Mouse (Mus musculus): ENCODE results near the gene Prr22. TPM values are rescaled to one million over a fixed set of nuclear protein-coding genes. Genes with fewer than 3 reads are reported as not detected.
A peak's percentile ranks its signal among the peaks of the same experiment; 100 is the strongest.

Prr22 gene
- polyA plus RNA-seq, 1 experiment from 2014 or later, result 1.5 TPM

DNA sequence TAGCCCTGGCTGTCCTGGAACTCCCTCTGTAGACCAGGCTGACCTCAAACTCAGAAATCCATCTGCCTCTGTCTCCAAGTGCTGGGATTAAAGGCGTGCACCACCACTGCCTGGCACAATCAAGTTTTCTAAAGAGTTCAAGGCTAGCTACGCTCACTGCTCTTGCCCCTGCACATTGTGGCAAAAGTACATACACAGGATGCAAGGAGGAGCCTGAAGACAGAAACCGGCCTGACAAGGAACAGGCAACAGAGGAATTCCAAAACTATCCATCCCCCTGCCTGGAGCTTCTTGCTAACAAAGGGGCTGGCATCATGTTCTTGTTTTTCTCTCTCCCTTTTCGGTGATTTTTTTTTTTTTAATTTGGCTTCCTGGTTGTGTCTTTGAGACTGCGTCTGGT, 25.9 kb upstream of the Prr22 start:
- H3K36me3 ChIP-seq, result no peaks in the 10 kb centered on the region
- H3K4me3 ChIP-seq, result no peak overlapping the region
- 0 out of 2 replicates have a peak, but pooled peaks cover 7% of the 10 kb centered on the region for H3K27me3 ChIP-seq (ENCODE audit: low read depth, poor library complexity, severe bottlenecking)
- H3K4me1 ChIP-seq, result no peaks in the 10 kb centered on the region
- H3K9me3 ChIP-seq (replicated peaks), result no peaks in the 10 kb centered on the region
- no peak overlapping the region for H3K27ac ChIP-seq
- no peak for DNase-seq (ENCODE audit: low spot score)
- 59% methylated on average over 5 of the region's 5 CpGs for WGBS

DNA sequence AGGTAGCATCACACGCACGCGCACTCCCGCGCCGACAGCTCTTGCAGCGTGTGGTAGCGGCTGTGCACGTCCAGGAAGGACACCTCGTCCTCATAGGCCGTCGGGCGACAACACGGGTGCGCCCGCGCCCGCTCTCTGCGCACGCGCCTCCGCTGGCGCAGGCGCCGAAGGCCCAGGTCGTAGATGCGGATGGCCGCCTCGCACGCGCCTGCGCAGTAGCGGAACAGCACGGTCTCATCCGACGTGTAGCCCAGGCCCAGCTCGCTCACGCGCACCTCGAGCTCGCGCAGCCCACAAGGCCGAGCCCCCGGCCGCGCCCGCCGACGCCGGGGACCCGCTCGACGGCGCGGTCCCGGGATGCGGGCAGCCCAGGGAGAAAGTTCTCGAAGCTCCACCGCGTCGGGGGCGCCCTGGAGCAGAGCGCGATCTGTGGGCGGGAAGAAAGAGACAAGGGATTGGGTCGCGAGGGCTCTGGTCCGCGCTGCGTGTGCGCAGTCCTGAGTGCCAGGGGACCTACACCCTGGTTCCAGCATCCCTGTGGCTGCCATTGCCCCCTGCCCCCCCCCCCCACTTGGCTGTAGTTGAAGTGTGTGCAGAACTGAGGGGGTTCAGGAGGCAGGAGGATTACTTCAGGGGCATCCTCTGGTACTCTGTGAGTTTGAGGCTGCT, 18.5 kb upstream of the Prr22 start:
- peaks cover 41% of the 10 kb centered on the region for H3K4me1 ChIP-seq
- 0 out of 2 replicates have a peak, but pooled peaks cover 3% of the 10 kb centered on the region for H3K36me3 ChIP-seq
- WGBS, result 22% methylated on average over 71 of the region's 71 CpGs
- H3K27ac ChIP-seq, result peak overlapping the region; percentile 56
- H3K27me3 ChIP-seq (ENCODE audit: low read depth, poor library complexity, severe bottlenecking), result peaks cover 75% of the 10 kb centered on the region
- DNase-seq (ENCODE audit: low spot score), result peak; percentile 70
- peak overlapping the region; percentile 32 for H3K4me3 ChIP-seq
- H3K9me3 ChIP-seq (replicated peaks), result no peaks in the 10 kb centered on the region; the same call in 1 of the 2 replicates

DNA sequence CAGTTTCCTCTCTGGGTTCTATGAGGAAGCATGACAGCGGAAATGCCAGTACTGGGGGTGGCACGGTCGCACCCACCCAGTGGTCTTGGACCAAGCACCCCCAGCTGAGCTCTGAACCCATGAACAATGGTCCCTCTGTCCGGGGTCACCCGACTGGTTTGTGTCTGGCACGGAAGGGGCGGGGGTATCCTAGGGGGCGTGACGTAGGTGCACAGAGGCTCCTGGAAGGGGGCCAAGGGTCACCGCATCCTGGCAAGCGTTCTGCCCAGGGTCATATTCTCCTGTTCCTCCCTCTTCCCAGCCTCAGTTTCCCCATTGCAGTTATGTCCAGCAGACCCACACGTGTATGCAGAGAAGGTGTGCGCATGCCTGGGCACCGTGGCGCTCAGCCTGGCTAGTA, 16.6 kb upstream of the Prr22 start:
- WGBS, result 30% methylated on average over 15 of the region's 15 CpGs

DNA sequence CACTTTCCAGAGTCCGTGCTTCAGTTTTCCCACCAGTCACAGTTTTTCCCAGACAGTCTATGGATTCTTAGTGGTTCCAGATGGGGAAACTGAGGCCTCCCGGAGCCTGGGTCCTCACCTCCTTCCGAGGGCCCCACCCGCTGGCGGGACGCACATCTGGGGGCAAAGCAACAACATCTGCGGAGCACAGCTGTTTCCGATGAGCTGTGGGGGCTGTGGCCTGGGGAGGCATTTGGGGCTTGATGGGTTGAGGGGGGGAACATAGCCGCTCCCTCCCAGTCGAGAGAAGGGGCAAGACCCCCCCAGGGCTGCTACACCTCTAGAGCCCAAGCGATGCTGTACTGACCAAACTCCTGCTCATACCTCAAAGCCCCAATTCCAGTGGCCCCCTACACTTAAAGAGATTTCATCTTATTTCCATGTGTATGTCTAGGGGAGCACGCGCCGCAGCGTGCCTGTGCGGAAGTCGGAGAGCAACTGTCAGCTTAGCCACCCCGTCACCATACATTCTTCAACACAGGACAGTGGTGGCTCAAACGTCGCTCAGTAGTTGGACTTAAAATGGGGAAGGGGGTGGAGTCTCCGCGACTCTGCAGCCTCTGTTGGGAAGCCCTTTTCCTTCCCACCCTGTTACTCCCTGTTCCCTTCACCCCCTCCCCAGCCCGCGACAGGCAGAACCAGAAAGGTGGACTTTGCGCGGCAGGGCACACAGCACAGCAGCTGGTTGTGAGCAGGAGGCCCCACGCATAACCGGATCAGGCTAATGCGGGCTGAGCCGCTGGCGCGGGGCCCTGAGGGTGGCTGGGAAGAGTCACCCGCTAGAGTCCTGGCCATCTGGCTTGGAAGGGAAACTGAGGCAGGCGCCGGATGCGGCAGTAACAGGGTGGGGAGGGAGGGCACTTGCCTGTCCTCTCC, 15.5 kb upstream of the Prr22 start:
- Histone ChIP-seq H3K4me1 (peaks cover 71% of the 10 kb centered on the region), H3K4me3 (peak overlapping the region; percentile 26), H3K27me3 (ENCODE audit: low read depth, poor library complexity, severe bottlenecking) (peaks cover 85% of the 10 kb centered on the region), H3K9me3 (replicated peaks) (no peaks in the 10 kb centered on the region; the same call in 1 of the 2 replicates), H3K27ac (no peak overlapping the region), H3K36me3 (0 out of 2 replicates have a peak, but pooled peaks cover 3% of the 10 kb centered on the region)
- no peak for DNase-seq (ENCODE audit: low spot score)
- 12% methylated on average over 36 of the region's 36 CpGs for WGBS

More for the DNA sequence above, 16.6 kb upstream of the Prr22 start:
- Histone ChIP-seq H3K4me3 (no peak overlapping the region), H3K9me3 (replicated peaks) (no peaks in the 10 kb centered on the region; the same call in 1 of the 2 replicates), H3K36me3 (0 out of 2 replicates have a peak, but pooled peaks cover 3% of the 10 kb centered on the region), H3K4me1 (peaks cover 60% of the 10 kb centered on the region), H3K27ac (no peak overlapping the region), H3K27me3 (ENCODE audit: low read depth, poor library complexity, severe bottlenecking) (peaks cover 85% of the 10 kb centered on the region)
- DNase-seq (ENCODE audit: low spot score), result no peak

- Histone ChIP-seq H3K27ac (peak overlapping the region; percentile 83), H3K4me1 (peaks cover 86% of the 10 kb centered on the region), H3K36me3 (no peaks in the 10 kb centered on the region), H3K27me3 (ENCODE audit: low read depth, poor library complexity, severe bottlenecking) (peaks cover 64% of the 10 kb centered on the region), H3K9me3 (replicated peaks) (no peaks in the 10 kb centered on the region), H3K4me3 (peak overlapping the region; percentile 66)
- DNase-seq (ENCODE audit: low spot score), result no peak
- under 1% methylated on average over 51 of the region's 51 CpGs for WGBS
These were observed 13.2 kb upstream of the Prr22 start for GRCm38 (mm10) chr17:56756703-56757399.

DNA sequence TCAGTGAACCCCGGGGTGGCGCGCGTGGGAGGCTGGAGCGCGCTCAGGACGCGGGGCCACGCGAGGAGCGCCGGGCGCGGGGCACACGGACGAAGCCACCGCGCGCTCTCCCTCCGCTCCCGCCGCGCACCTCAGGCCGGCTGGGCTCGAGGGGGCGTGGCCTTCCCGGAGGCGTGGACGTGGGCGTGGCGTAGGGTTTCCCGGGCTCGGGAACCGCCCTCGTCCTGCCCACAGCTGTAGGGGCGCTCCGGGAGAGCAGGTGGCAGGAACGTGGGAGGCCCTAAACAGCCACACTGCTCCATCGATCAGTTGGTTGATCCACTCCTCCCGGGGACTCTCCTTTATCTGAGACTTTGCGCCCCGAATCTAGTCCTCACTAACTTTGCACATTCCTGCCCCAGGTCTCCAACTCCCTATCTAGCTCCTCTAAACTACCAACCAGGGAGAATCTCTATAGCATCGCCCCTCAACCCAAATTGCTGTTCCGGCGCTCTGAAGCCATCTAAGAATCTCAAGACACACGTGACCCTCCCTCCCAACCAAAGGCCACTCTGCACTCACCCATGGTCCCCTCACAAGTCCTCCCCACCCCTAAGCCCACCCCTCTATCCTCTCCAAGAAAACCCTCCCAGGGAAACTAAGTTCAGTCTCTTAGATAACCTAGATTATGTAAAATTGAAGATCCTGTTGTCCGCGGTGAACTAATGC, 12.5 kb upstream of the Prr22 start, which contains the start of gene Nrtn:
TSS of gene Nrtn (minus strand) at position 115 of the 708 bp plus-strand sequence.
- WGBS, result under 1% methylated on average over 48 of the region's 48 CpGs
- no peaks in the 10 kb centered on the region for H3K9me3 ChIP-seq (replicated peaks)
- no peaks in the 10 kb centered on the region for H3K36me3 ChIP-seq
- peak within 1 kb of the TSS; percentile 83 for H3K27ac ChIP-seq
- H3K27me3 ChIP-seq (ENCODE audit: low read depth, poor library complexity, severe bottlenecking), result peaks cover 57% of the 10 kb centered on the region
- H3K4me3 ChIP-seq, result peak within 1 kb of the TSS; percentile 66
- H3K4me1 ChIP-seq, result peaks cover 88% of the 10 kb centered on the region
- DNase-seq (ENCODE audit: low spot score), result peak; percentile 94

GRCm38 (mm10) chr17:56758132-56758531, 11.9 kb upstream of the Prr22 start:
- 5% methylated on average over 12 of the region's 12 CpGs for WGBS

DNA sequence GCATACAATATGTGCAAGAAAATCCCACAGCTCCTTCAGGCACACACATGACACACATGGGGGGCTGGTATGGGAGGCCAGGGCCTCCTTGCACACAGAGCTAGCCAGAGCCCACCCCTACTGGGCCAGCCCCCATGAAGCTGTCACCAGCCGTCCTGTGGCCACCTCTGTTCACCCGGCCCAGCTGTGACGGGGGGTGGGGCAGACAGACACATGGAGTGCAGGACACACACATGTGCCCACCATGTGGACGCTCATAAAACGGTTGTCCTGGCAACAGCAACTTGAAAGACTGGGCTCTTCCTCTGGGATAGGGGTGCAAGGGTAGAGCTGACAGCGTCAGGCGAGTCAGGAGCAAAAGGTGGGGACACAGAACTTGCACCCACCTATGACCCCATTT, 10.8 kb upstream of the Prr22 start:
- H3K4me3 ChIP-seq, result peak overlapping the region; percentile 16
- H3K27ac ChIP-seq, result peak overlapping the region; percentile 43
- no peaks in the 10 kb centered on the region for H3K9me3 ChIP-seq (replicated peaks)
- no peaks in the 10 kb centered on the region for H3K36me3 ChIP-seq
- DNase-seq (ENCODE audit: low spot score), result peak; percentile 87
- peaks cover 40% of the 10 kb centered on the region for H3K27me3 ChIP-seq (ENCODE audit: low read depth, poor library complexity, severe bottlenecking)
- H3K4me1 ChIP-seq, result peaks cover 86% of the 10 kb centered on the region
- 29% methylated on average over 7 of the region's 7 CpGs for WGBS

More at GRCm38 (mm10) chr17:56758132-56758531, 11.9 kb upstream of the Prr22 start:
- H3K4me1 ChIP-seq, result peaks cover 92% of the 10 kb centered on the region
- DNase-seq (ENCODE audit: low spot score), result peak; percentile 77
- H3K9me3 ChIP-seq (replicated peaks), result no peaks in the 10 kb centered on the region
- peak overlapping the region; percentile 66 for H3K4me3 ChIP-seq
- H3K27me3 ChIP-seq (ENCODE audit: low read depth, poor library complexity, severe bottlenecking), result peaks cover 51% of the 10 kb centered on the region
- H3K36me3 ChIP-seq, result no peaks in the 10 kb centered on the region
- H3K27ac ChIP-seq, result 0 out of 2 replicates have a peak overlapping the region, but pooled peaks have one; percentile 2

DNA sequence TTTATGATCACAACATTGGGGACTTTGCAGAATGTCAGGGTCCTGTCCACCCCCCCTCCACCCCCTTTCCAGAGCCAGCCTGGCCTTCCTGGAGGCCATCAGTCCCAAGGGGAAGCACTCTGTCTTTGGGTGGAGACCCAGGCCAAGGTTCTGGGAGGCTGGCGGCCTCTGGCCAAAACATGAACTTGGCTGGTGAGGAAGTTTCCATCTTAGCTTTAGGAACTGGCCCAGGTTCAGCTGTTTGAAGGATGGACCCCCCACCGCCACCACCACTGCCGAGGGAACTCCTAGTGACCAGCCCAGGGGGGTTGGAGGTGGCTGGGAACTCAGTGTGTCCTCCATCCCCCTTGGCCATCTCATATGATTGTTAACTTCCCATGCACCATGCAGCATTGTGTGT, 9.0 kb upstream of the Prr22 start:
- WGBS, result 66% methylated on average over 3 of the region's 3 CpGs
- H3K9me3 ChIP-seq (replicated peaks), result no peaks in the 10 kb centered on the region
- no peak overlapping the region for H3K4me3 ChIP-seq
- peaks cover 83% of the 10 kb centered on the region for H3K4me1 ChIP-seq
- H3K27me3 ChIP-seq (ENCODE audit: low read depth, poor library complexity, severe bottlenecking), result peaks cover 22% of the 10 kb centered on the region
- H3K36me3 ChIP-seq, result no peaks in the 10 kb centered on the region
- no peak for DNase-seq (ENCODE audit: low spot score)
- peak overlapping the region; percentile 85 for H3K27ac ChIP-seq

DNA sequence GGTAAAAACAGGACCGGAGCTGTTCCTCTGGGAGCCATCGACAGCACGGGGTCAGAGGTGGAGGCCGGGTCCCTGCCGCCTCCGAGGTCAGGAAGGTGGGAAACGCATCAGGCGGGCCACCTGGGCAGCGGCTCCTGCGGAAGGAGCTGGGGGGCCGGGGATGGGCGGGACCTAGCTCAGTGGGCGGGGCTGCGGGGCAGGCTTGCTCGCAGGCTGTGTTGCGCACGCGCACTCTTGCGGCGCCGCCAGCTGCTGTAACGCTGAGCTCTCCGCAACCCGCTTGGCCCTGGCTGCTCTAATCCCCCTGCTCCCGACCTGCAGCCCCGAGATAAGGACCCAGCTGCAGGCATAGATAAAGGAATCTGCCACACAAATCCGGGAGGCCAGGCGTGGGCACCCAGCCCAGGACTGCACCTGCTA, 8.0 kb upstream of the Prr22 start:
- H3K4me1 ChIP-seq, result peaks cover 82% of the 10 kb centered on the region
- H3K4me3 ChIP-seq, result peak overlapping the region; percentile 56
- H3K27ac ChIP-seq, result peak overlapping the region; percentile 85
- 0% methylated on average over 25 of the region's 28 CpGs for WGBS
- DNase-seq (ENCODE audit: low spot score), result peak; percentile 95
- H3K27me3 ChIP-seq (ENCODE audit: low read depth, poor library complexity, severe bottlenecking), result peaks cover 13% of the 10 kb centered on the region
- H3K36me3 ChIP-seq, result peaks cover 7% of the 10 kb centered on the region
- H3K9me3 ChIP-seq (replicated peaks), result no peaks in the 10 kb centered on the region

GRCm38 (mm10) chr17:56762769-56763731, 7.0 kb upstream of the Prr22 start:
- Histone ChIP-seq H3K27ac (peak overlapping the region; percentile 85), H3K4me1 (peaks cover 73% of the 10 kb centered on the region), H3K27me3 (ENCODE audit: low read depth, poor library complexity, severe bottlenecking) (0 out of 2 replicates have a peak, but pooled peaks cover 2% of the 10 kb centered on the region), H3K4me3 (peak overlapping the region; percentile 56), H3K36me3 (peaks cover 17% of the 10 kb centered on the region), H3K9me3 (replicated peaks) (no peaks in the 10 kb centered on the region)
- DNase-seq (ENCODE audit: low spot score), result no peak
- 55% methylated on average over 27 of the region's 27 CpGs for WGBS
